Mouse (Mus musculus): ENCODE measurements around the gene Colgalt2.

DNA sequence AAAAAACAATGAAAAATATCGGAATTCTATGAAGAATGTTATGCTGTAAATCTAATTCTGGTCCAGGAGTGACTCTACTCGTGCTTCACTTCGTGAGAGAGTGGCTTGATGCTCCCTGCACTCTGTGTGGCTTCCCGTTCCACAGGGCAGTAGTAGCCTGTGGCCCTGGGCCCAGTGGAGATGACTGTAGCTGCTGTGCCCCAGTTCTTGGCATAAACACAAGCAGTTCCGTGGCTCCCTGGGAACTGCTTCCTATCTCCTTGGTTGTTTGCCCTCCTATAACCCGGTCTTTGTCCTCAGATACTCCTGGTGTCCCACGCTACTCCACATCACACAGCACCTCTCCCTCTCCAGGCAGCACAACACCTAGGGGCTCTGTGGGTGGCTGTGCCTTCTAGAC lies 62.7 kb downstream of the Colgalt2 start:
- no peak for TF ChIP-seq CTCF (conservative IDR thresholded peaks at IDR 0.05; ENCODE audit: insufficient read depth, insufficient read length, low read depth, low read length)
- no peak for TF ChIP-seq POLR2A (IDR thresholded peaks at IDR 0.05; ENCODE audit: low read depth, low read length)
